Mouse (Mus musculus) liver, adult 2 months (tissue): ENCODE measurements around the gene Moap1.

Experiments used
- CTCF ChIP-seq: fragments of 200-500 bp; IDR thresholded peaks from 2 replicates; pipeline ENCODE4 v1.5.1; 2011; ENCODE audit warnings: low read depth, low read length, control low read depth
- POLR2A ChIP-seq: fragments of 200-500 bp; IDR thresholded peaks from 2 replicates; pipeline ENCODE4 v1.6.1; 2011; ENCODE audit warnings: low read length, control low read depth; ENCODE audit not compliant: insufficient read depth; ENCODE audit errors: extremely low read depth

- TF ChIP-seq CTCF (no peak), POLR2A (no peak)
Measured at GRCm38 (mm10) chr12:102772676-102773075, 29.2 kb upstream of the Moap1 start.
